Mouse (Mus musculus) myocyte (in vitro differentiated cells): ENCODE results near the gene Cdkn2a.

Experiments used
- POLR2A ChIP-seq: IDR thresholded peaks from one replicate; pipeline ENCODE4 v1.6.1; 2011; ENCODE audit warnings: low read depth, mild to moderate bottlenecking, control low read depth, moderate library complexity; ENCODE audit not compliant: insufficient read length
- POLR2AphosphoS2 ChIP-seq: IDR thresholded peaks from one replicate; pipeline ENCODE4 v1.6.1; 2011; ENCODE audit warnings: low read depth, control low read depth; ENCODE audit not compliant: insufficient read length
- USF1 ChIP-seq: IDR thresholded peaks from one replicate; pipeline ENCODE4 v1.6.1; 2011; ENCODE audit warnings: low read depth, mild to moderate bottlenecking, control low read depth, moderate library complexity

- no peak for TF ChIP-seq USF1
- no peak for TF ChIP-seq POLR2A
- no peak for TF ChIP-seq POLR2AphosphoS2
Measured at GRCm38 (mm10) chr4:89295441-89296220, 1.2 kb upstream of the Cdkn2a start.
